Mouse (Mus musculus): ENCODE measurements around the gene Edc4. TPM values are rescaled to one million over a fixed set of nuclear protein-coding genes. Genes with fewer than 3 reads are reported as not detected.

Edc4 gene
- polyA plus RNA-seq, 1 experiment, result 20.8 TPM

- TF ChIP-seq GATA1 (IDR thresholded peaks at IDR 0.05; ENCODE audit: low read length), result peak; percentile 50
Observed at GRCm38 (mm10) chr8:105859314-105859713, 21.4 kb upstream of the Edc4 start.

- no peak for TF ChIP-seq GATA1 (IDR thresholded peaks at IDR 0.05; ENCODE audit: low read length)
Observed at GRCm38 (mm10) chr8:105860143-105860981, 20.3 kb upstream of the Edc4 start, which contains the start of gene Nutf2. Gene Nutf2, plus strand, starts transcription at chr8:105860580.

- TF ChIP-seq GATA1 (IDR thresholded peaks at IDR 0.05; ENCODE audit: low read length), result no peak
Observed at GRCm38 (mm10) chr8:105861951-105862350, 18.7 kb upstream of the Edc4 start.

GRCm38 (mm10) chr8:105866364-105867029 is 14.2 kb upstream of the Edc4 start:
- no peak for TF ChIP-seq GATA1 (IDR thresholded peaks at IDR 0.05; ENCODE audit: low read length)

- no peak for TF ChIP-seq GATA1 (IDR thresholded peaks at IDR 0.05; ENCODE audit: low read length)
Observed at GRCm38 (mm10) chr8:105874301-105874700, 6.4 kb upstream of the Edc4 start.

GRCm38 (mm10) chr8:105889756-105890465 is 9.2 kb downstream of the Edc4 start:
- no peak for TF ChIP-seq GATA1 (IDR thresholded peaks at IDR 0.05; ENCODE audit: low read length)

GRCm38 (mm10) chr8:105890870-105891269 is 10.2 kb downstream of the Edc4 start:
- no peak for TF ChIP-seq GATA1 (IDR thresholded peaks at IDR 0.05; ENCODE audit: low read length)

- TF ChIP-seq GATA1 (IDR thresholded peaks at IDR 0.05; ENCODE audit: low read length), result no peak
Observed at GRCm38 (mm10) chr8:105892432-105892831, 11.8 kb downstream of the Edc4 start.

GRCm38 (mm10) chr8:105893339-105893738 is 12.7 kb downstream of the Edc4 start, which contains the start of gene Nrn1l:
Gene Nrn1l, plus strand, starts transcription at chr8:105893567.
- TF ChIP-seq GATA1 (IDR thresholded peaks at IDR 0.05; ENCODE audit: low read length), result no peak

- no peak for TF ChIP-seq GATA1 (IDR thresholded peaks at IDR 0.05; ENCODE audit: low read length)
Observed at GRCm38 (mm10) chr8:105897801-105898480, 17.3 kb downstream of the Edc4 start.

- no peak for TF ChIP-seq GATA1 (IDR thresholded peaks at IDR 0.05; ENCODE audit: low read length)
Observed at GRCm38 (mm10) chr8:105900180-105900940, 19.7 kb downstream of the Edc4 start, which contains the start of gene Pskh1. Gene Pskh1, plus strand, starts transcription at chr8:105900441.

GRCm38 (mm10) chr8:105900941-105901616 is 20.4 kb downstream of the Edc4 start:
- TF ChIP-seq GATA1 (IDR thresholded peaks at IDR 0.05; ENCODE audit: low read length), result peak; percentile 5

- no peak for TF ChIP-seq GATA1 (IDR thresholded peaks at IDR 0.05; ENCODE audit: low read length)
Observed at GRCm38 (mm10) chr8:105919390-105919789, 38.7 kb downstream of the Edc4 start.

- TF ChIP-seq GATA1 (IDR thresholded peaks at IDR 0.05; ENCODE audit: low read length), result no peak
Observed at GRCm38 (mm10) chr8:105925123-105925522, 44.4 kb downstream of the Edc4 start.

All from G1E-ER4 (cell line).